Mouse (Mus musculus): ENCODE results near the gene Sox1. TPM values are rescaled to one million over a fixed set of nuclear protein-coding genes. Genes with fewer than 3 reads are reported as not detected.

The Sox1 gene
- polyA plus RNA-seq (2015; fragmentation: Nextera tagmentation; extraction: Ambion mirVana): not detected in 2 replicates

DNA sequence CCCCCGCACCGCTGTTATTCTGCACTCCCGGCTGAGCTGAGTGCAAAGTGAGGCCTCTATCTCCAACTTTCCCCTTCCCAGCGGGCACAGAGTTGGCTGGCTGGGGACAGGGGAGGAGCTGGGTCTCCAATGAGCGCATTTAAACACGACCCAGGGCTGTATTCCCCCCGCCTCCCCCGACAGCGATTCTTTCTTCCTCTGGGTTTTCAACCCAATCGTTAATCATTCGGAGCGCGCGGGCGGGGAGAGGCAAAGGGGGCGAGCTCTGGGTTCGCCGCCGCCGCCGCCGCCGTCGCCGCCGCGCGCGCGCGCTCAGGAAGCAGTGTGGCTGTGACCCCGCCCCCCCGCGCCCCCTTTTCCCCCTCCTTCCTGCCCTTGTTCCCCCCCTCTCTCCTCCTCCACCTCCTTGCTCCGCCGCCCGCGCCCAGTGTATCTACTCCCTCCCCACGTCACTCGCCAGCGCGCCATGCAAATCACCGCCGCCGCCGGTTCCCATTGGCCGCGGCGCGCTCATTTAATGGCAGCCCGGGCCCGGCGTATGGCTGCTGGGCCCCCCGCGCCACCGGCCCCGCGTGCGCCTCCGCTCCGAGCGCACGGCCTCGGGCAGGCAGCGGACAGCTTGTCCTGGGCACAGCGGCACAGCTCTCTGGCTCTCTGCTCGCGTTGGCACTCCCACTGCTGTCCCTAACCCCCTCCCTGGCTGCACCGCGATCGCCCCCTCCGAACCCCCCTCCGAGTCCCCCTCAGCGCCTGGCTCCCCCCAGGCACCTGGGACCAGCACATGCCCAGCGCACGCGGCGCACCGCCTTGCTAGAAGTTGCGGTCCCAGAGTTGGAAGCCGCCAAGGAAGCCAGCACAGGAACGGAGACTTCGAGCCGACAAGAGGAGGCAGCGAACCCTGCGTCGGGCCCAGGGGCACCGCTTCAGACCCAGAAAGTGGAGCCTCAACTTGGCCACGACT is at the start of gene Sox1:
Sox1 (plus strand) TSS at position 225 of the 961 bp plus-strand sequence.
- H3K4me3 ChIP-seq (ENCODE audit: low read depth, low read length): peak within 1 kb of the TSS; percentile 22
- peak within 1 kb of the TSS; percentile 53 for H3K4me2 ChIP-seq (ENCODE audit: low read depth, low read length)
- H3K9ac ChIP-seq (replicated peaks): no peak within 1 kb of the TSS
- peaks cover 96% of the 10 kb centered on the region for H3K27me3 ChIP-seq (ENCODE audit: insufficient read depth, low read length)
- no peaks in the 10 kb centered on the region for H3K36me3 ChIP-seq (replicated peaks; ENCODE audit: insufficient read depth, low read length)
- ATAC-seq (no peak), DNase-seq (no peak)
- H3K27ac ChIP-seq (ENCODE audit: low read depth): no peak within 1 kb of the TSS
- H3K9me3 ChIP-seq (ENCODE audit: low read length): no peaks in the 10 kb centered on the region
- no peak for TF ChIP-seq CTCF (IDR thresholded peaks at IDR 0.05; ENCODE audit: low read depth)
- TF ChIP-seq EP300 (IDR thresholded peaks at IDR 0.05; ENCODE audit: low read depth): no peak
- H3K4me1 ChIP-seq (ENCODE audit: insufficient read depth): no peaks in the 10 kb centered on the region
- WGBS (ENCODE audit: insufficient replicate concordance): 2% methylated on average over 61 of the region's 89 CpGs

DNA sequence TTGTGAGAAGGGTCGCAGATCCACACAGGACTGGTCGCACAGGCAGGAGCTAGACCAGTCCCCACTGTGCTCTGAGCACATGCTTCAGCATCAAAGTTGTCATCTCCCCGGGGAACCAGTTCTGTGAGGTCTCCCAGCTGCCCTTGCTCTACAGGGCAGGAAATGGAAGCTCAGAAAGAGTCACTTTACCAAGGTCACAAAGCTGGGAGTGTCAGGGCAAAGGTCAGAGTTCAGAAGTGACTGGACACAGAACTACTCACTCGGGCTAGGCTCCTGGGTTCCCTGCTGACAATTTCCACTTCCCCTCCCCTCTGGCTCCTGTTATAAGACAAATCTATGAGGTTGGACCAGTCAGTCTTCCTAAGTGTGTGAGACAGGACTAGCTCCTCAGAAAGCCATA is 49.2 kb upstream of the Sox1 start:
- H3K27ac ChIP-seq (ENCODE audit: low read depth): no peak overlapping the region
- H3K36me3 ChIP-seq (replicated peaks; ENCODE audit: insufficient read depth, low read length): no peaks in the 10 kb centered on the region
- no peak for DNase-seq
- no peak overlapping the region for H3K4me2 ChIP-seq (ENCODE audit: low read depth, low read length)
- TF ChIP-seq CTCF (IDR thresholded peaks at IDR 0.05; ENCODE audit: low read depth) (no peak), EP300 (IDR thresholded peaks at IDR 0.05; ENCODE audit: low read depth) (no peak)
- H3K9me3 ChIP-seq (ENCODE audit: low read length): no peaks in the 10 kb centered on the region
- 56% methylated on average over 4 of the region's 4 CpGs for WGBS (ENCODE audit: insufficient replicate concordance)
- ATAC-seq: no peak
- H3K27me3 ChIP-seq (ENCODE audit: insufficient read depth, low read length): no peaks in the 10 kb centered on the region
- H3K9ac ChIP-seq (replicated peaks): no peak overlapping the region
- H3K4me1 ChIP-seq (ENCODE audit: insufficient read depth): no peaks in the 10 kb centered on the region
- H3K4me3 ChIP-seq (ENCODE audit: low read depth, low read length): no peak overlapping the region

DNA sequence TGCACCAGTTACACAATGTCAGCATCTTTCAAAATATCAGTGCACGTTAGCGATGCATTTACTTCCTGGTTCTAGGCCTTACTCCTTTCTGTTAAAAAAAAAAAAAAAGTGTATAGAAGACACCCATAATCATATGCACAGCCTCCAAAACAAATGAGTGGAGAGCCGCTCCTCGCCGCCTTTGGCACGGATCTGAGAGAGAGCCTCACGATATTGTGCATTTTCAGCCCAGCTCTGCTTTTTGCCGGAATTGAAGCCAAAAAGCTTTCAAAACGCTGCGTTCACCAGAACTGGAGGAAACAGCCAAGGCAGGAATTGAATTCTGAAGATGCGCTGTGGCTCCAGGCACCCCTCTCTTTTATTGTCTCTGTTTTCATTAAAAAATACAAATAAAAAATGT is 48.2 kb upstream of the Sox1 start:
- H3K4me2 ChIP-seq (ENCODE audit: low read depth, low read length): no peak overlapping the region
- H3K27me3 ChIP-seq (ENCODE audit: insufficient read depth, low read length): no peaks in the 10 kb centered on the region
- no peaks in the 10 kb centered on the region for H3K36me3 ChIP-seq (replicated peaks; ENCODE audit: insufficient read depth, low read length)
- 80% methylated on average over 11 of the region's 11 CpGs for WGBS (ENCODE audit: insufficient replicate concordance)
- TF ChIP-seq CTCF (IDR thresholded peaks at IDR 0.05; ENCODE audit: low read depth): no peak
- TF ChIP-seq EP300 (IDR thresholded peaks at IDR 0.05; ENCODE audit: low read depth): no peak
- no peaks in the 10 kb centered on the region for H3K4me1 ChIP-seq (ENCODE audit: insufficient read depth)
- H3K27ac ChIP-seq (ENCODE audit: low read depth): no peak overlapping the region
- no peaks in the 10 kb centered on the region for H3K9me3 ChIP-seq (ENCODE audit: low read length)
- no peak overlapping the region for H3K4me3 ChIP-seq (ENCODE audit: low read depth, low read length)
- ATAC-seq (no peak), DNase-seq (no peak)
- H3K9ac ChIP-seq (replicated peaks): no peak overlapping the region

DNA sequence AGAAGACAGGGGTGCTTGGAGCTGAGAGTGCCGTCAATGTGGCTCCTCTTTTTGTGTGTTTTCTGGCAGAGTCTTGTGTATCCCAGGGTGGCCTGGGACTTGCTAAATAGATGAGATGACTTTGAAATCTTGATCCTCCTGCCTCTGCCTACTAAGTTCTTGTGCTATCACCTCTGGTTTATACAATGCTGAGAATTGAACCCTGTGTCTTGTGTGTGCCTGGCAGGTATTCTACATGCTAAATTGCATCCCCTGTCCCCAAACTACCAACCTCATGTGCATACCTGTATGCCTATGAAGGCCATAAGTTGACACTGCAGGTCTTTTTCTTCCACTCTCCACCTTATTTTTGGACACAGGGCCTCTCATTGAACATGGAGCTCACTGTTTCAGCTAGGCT is 46.8 kb upstream of the Sox1 start:
- H3K4me2 ChIP-seq (ENCODE audit: low read depth, low read length): no peak overlapping the region
- ATAC-seq (no peak), DNase-seq (no peak)
- TF ChIP-seq CTCF (IDR thresholded peaks at IDR 0.05; ENCODE audit: low read depth) (no peak), EP300 (IDR thresholded peaks at IDR 0.05; ENCODE audit: low read depth) (no peak)
- no peaks in the 10 kb centered on the region for H3K36me3 ChIP-seq (replicated peaks; ENCODE audit: insufficient read depth, low read length)
- H3K4me3 ChIP-seq (ENCODE audit: low read depth, low read length): no peak overlapping the region
- no peaks in the 10 kb centered on the region for H3K9me3 ChIP-seq (ENCODE audit: low read length)
- H3K9ac ChIP-seq (replicated peaks): no peak overlapping the region
- no peak overlapping the region for H3K27ac ChIP-seq (ENCODE audit: low read depth)
- H3K27me3 ChIP-seq (ENCODE audit: insufficient read depth, low read length): no peaks in the 10 kb centered on the region
- no peaks in the 10 kb centered on the region for H3K4me1 ChIP-seq (ENCODE audit: insufficient read depth)
- WGBS (ENCODE audit: insufficient replicate concordance): 63% methylated on average over 1 of the region's 1 CpGs

DNA sequence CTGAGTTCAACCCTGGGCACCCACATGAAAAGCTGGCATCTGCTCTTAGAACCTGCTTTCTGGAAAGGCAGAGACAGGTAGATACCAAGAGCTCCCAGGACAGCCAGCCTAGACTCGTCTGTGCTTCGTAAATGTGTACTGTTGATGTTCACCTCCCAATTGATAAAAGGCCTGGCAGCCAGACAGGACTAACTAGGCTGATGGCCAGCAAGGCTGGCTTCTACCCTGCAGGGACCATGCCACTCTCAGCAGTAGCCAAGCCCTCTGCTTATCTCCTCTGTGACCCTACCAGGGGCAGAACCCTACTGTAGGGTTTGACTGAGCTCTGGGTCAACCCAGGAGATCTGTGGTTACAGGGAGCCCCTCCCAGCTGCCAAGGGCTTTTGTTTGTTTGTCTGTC is 45.5 kb upstream of the Sox1 start:
- no peak for DNase-seq
- TF ChIP-seq CTCF (IDR thresholded peaks at IDR 0.05; ENCODE audit: low read depth) (no peak), EP300 (IDR thresholded peaks at IDR 0.05; ENCODE audit: low read depth) (no peak)
- no peaks in the 10 kb centered on the region for H3K36me3 ChIP-seq (replicated peaks; ENCODE audit: insufficient read depth, low read length)
- H3K4me1 ChIP-seq (ENCODE audit: insufficient read depth): no peaks in the 10 kb centered on the region
- H3K4me3 ChIP-seq (ENCODE audit: low read depth, low read length): no peak overlapping the region
- no peak for ATAC-seq
- H3K9ac ChIP-seq (replicated peaks): no peak overlapping the region
- no peaks in the 10 kb centered on the region for H3K9me3 ChIP-seq (ENCODE audit: low read length)
- no peak overlapping the region for H3K4me2 ChIP-seq (ENCODE audit: low read depth, low read length)
- no peak overlapping the region for H3K27ac ChIP-seq (ENCODE audit: low read depth)
- 35% methylated on average over 2 of the region's 2 CpGs for WGBS (ENCODE audit: insufficient replicate concordance)
- no peaks in the 10 kb centered on the region for H3K27me3 ChIP-seq (ENCODE audit: insufficient read depth, low read length)

DNA sequence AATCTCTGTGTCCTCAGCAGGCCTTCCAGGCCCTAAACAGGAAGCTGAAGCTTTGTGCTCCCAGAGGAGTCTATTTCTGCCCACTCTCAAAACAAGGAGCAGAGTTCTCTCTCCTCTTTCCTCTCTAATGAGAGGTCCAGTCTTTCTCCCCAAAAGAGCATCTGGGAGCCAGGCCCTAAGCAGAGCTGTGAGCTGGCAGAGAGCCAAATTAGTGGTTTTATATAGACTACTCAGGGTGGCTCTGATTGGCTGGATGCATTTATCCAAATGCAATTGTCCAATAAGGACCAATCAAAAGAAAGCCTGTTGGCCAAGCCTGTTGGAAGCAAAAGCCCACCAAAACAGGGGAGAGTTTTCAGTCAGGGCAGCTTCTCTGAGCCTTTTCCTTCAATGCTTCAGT is 44.0 kb upstream of the Sox1 start:
- Histone ChIP-seq H3K36me3 (replicated peaks; ENCODE audit: insufficient read depth, low read length) (no peaks in the 10 kb centered on the region), H3K9ac (replicated peaks) (no peak overlapping the region), H3K9me3 (ENCODE audit: low read length) (no peaks in the 10 kb centered on the region), H3K4me2 (ENCODE audit: low read depth, low read length) (no peak overlapping the region), H3K27me3 (ENCODE audit: insufficient read depth, low read length) (no peaks in the 10 kb centered on the region), H3K27ac (ENCODE audit: low read depth) (no peak overlapping the region), H3K4me1 (ENCODE audit: insufficient read depth) (no peaks in the 10 kb centered on the region), H3K4me3 (ENCODE audit: low read depth, low read length) (no peak overlapping the region)
- DNase-seq (no peak), ATAC-seq (no peak)
- TF ChIP-seq EP300 (IDR thresholded peaks at IDR 0.05; ENCODE audit: low read depth): no peak
- no peak for TF ChIP-seq CTCF (IDR thresholded peaks at IDR 0.05; ENCODE audit: low read depth)
